Mouse (Mus musculus) CH12.LX (cell line): Measurements from ENCODE around the gene Uchl3. TPM values are rescaled to one million over a fixed set of nuclear protein-coding genes. Genes with fewer than 3 reads are reported as not detected.

Source experiments
- DNase-seq: peaks from one replicate; pipeline ENCODE4 v3.0.0-alpha.2; 2013; ENCODE audit errors: extremely low read depth
- H3K27ac ChIP-seq: 2 replicates; pipeline ENCODE4 v1.5.1; 2012; ENCODE audit warnings: low read depth, mild to moderate bottlenecking, control low read depth, moderate library complexity; ENCODE audit not compliant: insufficient read depth
- H3K27me3 ChIP-seq: replicated peaks from 2 replicates; pipeline ENCODE3; 2012; ENCODE audit warnings: inconsistent platforms
- H3K36me3 ChIP-seq, 2 experiments: replicated peaks in 1 of 2; 2 replicates each; pipeline versions ENCODE3 to v1.6.1; 2012; ENCODE audit warnings: inconsistent platforms in 1 of 2, low read length in 1 of 2, mild to moderate bottlenecking in 1 of 2, mixed read lengths in 1 of 2, moderate library complexity in 1 of 2; ENCODE audit not compliant: control insufficient read depth in 1 of 2, insufficient read depth in 1 of 2
- H3K4me1 ChIP-seq, 2 experiments: 2 replicates each; pipeline ENCODE4 v1.6.1; 2012; ENCODE audit warnings: inconsistent platforms in 1 of 2, moderate library complexity in 1 of 2; ENCODE audit not compliant: insufficient read depth in 2 of 2, control insufficient read depth in 1 of 2
- H3K4me2 ChIP-seq: 2 replicates; pipeline ENCODE4 v1.6.1; 2012; ENCODE audit warnings: low read depth, mild to moderate bottlenecking, control low read depth; ENCODE audit not compliant: poor library complexity, insufficient read depth, severe bottlenecking
- H3K4me3 ChIP-seq, 3 experiments: fragments of 150-350 bp in 1 of 3; sonication (generic) in 1 of 3; replicated peaks in 1 of 3; 2 replicates each; pipeline versions ENCODE3 to v1.5.1; 2011 to 2012; ENCODE audit warnings: low read depth in 2 of 3, low read length in 2 of 3, mild to moderate bottlenecking in 2 of 3, moderate library complexity in 2 of 3, control low read depth in 1 of 3, improper control_type of control experiment in 1 of 3, inconsistent platforms in 1 of 3, mixed read lengths in 1 of 3; ENCODE audit not compliant: poor library complexity in 1 of 3
- H3K79me2 ChIP-seq: replicated peaks from 2 replicates; pipeline ENCODE4 v1.6.1; 2012; ENCODE audit warnings: mild to moderate bottlenecking, moderate library complexity; ENCODE audit not compliant: control insufficient read depth, poor library complexity, insufficient read depth, severe bottlenecking; ENCODE audit errors: extremely low read depth
- H3K9ac ChIP-seq: 2 replicates; pipeline ENCODE4 v1.6.1; 2012; ENCODE audit warnings: low read depth, mild to moderate bottlenecking, control low read depth, moderate library complexity; ENCODE audit not compliant: insufficient read depth
- H3K9me3 ChIP-seq: replicated peaks from 2 replicates; pipeline ENCODE3; 2012; ENCODE audit warnings: low read length, inconsistent platforms, mixed read lengths
- ELF1 ChIP-seq: IDR thresholded peaks from 2 replicates; pipeline ENCODE4 v1.6.1; 2014; ENCODE audit warnings: low read depth, mild to moderate bottlenecking, inconsistent platforms, low read length, improper control_type of control experiment
- EP300 ChIP-seq: IDR thresholded peaks from 2 replicates; pipeline ENCODE4 v1.6.1; 2011; ENCODE audit warnings: low read length, improper control_type of control experiment
- ETS1 ChIP-seq: conservative IDR thresholded peaks from 2 replicates; pipeline ENCODE4 v1.6.1; 2012; ENCODE audit warnings: low read depth, mild to moderate bottlenecking, inconsistent platforms, low read length, improper control_type of control experiment, moderate library complexity
- GABPA ChIP-seq: IDR thresholded peaks from 2 replicates; pipeline ENCODE4 v1.6.1; 2012; ENCODE audit warnings: low read depth, low read length, improper control_type of control experiment, inconsistent platforms; ENCODE audit not compliant: insufficient replicate concordance
- HCFC1 ChIP-seq: IDR thresholded peaks from 2 replicates; pipeline ENCODE4 v1.6.1; 2012; ENCODE audit warnings: low read depth, mild to moderate bottlenecking, inconsistent platforms, low read length, improper control_type of control experiment
- IRF4 ChIP-seq: IDR thresholded peaks from 2 replicates; pipeline ENCODE4 v1.6.1; 2014; ENCODE audit warnings: low read depth, mild to moderate bottlenecking, inconsistent platforms, low read length, improper control_type of control experiment
- JUN ChIP-seq: IDR thresholded peaks from 2 replicates; pipeline ENCODE4 v1.6.1; 2011; ENCODE audit warnings: low read depth, mild to moderate bottlenecking, low read length, improper control_type of control experiment, moderate library complexity; ENCODE audit not compliant: insufficient read depth
- MEF2A ChIP-seq: IDR thresholded peaks from 2 replicates; pipeline ENCODE4 v1.6.1; 2014; ENCODE audit warnings: low read depth, mild to moderate bottlenecking, inconsistent platforms, low read length, improper control_type of control experiment, borderline replicate concordance
- MXI1 ChIP-seq: IDR thresholded peaks from 2 replicates; pipeline ENCODE4 v1.6.1; 2011; ENCODE audit warnings: mild to moderate bottlenecking, low read depth, low read length, improper control_type of control experiment
- MYC ChIP-seq: IDR thresholded peaks from 2 replicates; pipeline ENCODE4 v1.6.1; 2011; ENCODE audit warnings: low read depth, mild to moderate bottlenecking, improper control_type of control experiment, low read length
- NELFE ChIP-seq: IDR thresholded peaks from 2 replicates; pipeline ENCODE4 v1.6.1; 2011; ENCODE audit warnings: low read depth, low read length, improper control_type of control experiment
- NRF1 ChIP-seq: IDR thresholded peaks from 2 replicates; pipeline ENCODE4 v1.6.1; 2014; ENCODE audit warnings: low read depth, mild to moderate bottlenecking, inconsistent platforms, low read length, improper control_type of control experiment, moderate library complexity
- PAX5 ChIP-seq: IDR thresholded peaks from 2 replicates; pipeline ENCODE4 v1.6.1; 2012; ENCODE audit warnings: low read length, inconsistent platforms, mixed read lengths
- POLR2A ChIP-seq: IDR thresholded peaks from 2 replicates; pipeline ENCODE4 v1.6.1; 2011; ENCODE audit warnings: low read depth, mild to moderate bottlenecking, improper control_type of control experiment, low read length
- RAD21 ChIP-seq: IDR thresholded peaks from 2 replicates; pipeline ENCODE4 v1.6.1; 2011; ENCODE audit warnings: low read depth, mild to moderate bottlenecking, low read length, improper control_type of control experiment, moderate library complexity
- TBP ChIP-seq: conservative IDR thresholded peaks from 2 replicates; pipeline ENCODE4 v1.6.1; 2011; ENCODE audit warnings: low read depth, low read length, improper control_type of control experiment
- USF2 ChIP-seq: conservative IDR thresholded peaks from 2 replicates; pipeline ENCODE4 v1.6.1; 2011; ENCODE audit warnings: low read depth, low read length, improper control_type of control experiment
- ZC3H11A ChIP-seq: IDR thresholded peaks from 2 replicates; pipeline ENCODE4 v1.6.1; 2012; ENCODE audit warnings: low read depth, mild to moderate bottlenecking, inconsistent platforms, low read length, improper control_type of control experiment
- ZKSCAN1 ChIP-seq: IDR thresholded peaks from 2 replicates; pipeline ENCODE4 v1.6.1; 2012; ENCODE audit warnings: low read depth, inconsistent platforms, low read length, improper control_type of control experiment, borderline replicate concordance
- ZMIZ1 ChIP-seq: IDR thresholded peaks from 2 replicates; pipeline ENCODE4 v1.6.1; 2012; ENCODE audit warnings: low read depth, mild to moderate bottlenecking, inconsistent platforms, low read length, improper control_type of control experiment
- ZNF384 ChIP-seq: IDR thresholded peaks from 2 replicates; pipeline ENCODE4 v1.6.1; 2012; ENCODE audit warnings: low read depth, low read length, improper control_type of control experiment, inconsistent platforms
- dilution Hi-C: fragments of 300-500 bp; cut with MboI; formaldehyde crosslinking; loops from 2 replicates; pipeline ENCODE4 v1.14.3; 2020; ENCODE audit warnings: low sequenced_read_pairs; ENCODE audit not compliant: extremely low pct_unique_long_range_greater_than_20kb, extremely low pct_ligation_motif_present
- in situ Hi-C: fragments of 300-500 bp; cut with MboI; formaldehyde crosslinking; loops from 3 replicates; pipeline ENCODE4 v1.14.3; 2019; ENCODE audit warnings: low sequenced_read_pairs, low pct_ligation_motif_present, low pct_unique_long_range_greater_than_20kb, mixed read lengths
- polyA plus RNA-seq: library from polyadenylated mRNA; unstranded; fragments of >175 nt; gene quantifications from 2 replicates; pipeline ENCODE4 v1.2.1, GENCODE M21; 2012; ENCODE audit warnings: low read depth; ENCODE audit not compliant: insufficient read length
- total RNA-seq, 2 experiments: library from RNA; depleted of rRNA; stranded (reverse); fragments of 300-350 nt in 1 of 2; fragments of >200 nt in 1 of 2; gene quantifications; 2 replicates each; pipeline ENCODE4 v1.2.3; 2012 to 2014

Gene Uchl3
- total and polyA plus RNA-seq, 3 experiments: 101 to 326 (median 169) TPM

DNA sequence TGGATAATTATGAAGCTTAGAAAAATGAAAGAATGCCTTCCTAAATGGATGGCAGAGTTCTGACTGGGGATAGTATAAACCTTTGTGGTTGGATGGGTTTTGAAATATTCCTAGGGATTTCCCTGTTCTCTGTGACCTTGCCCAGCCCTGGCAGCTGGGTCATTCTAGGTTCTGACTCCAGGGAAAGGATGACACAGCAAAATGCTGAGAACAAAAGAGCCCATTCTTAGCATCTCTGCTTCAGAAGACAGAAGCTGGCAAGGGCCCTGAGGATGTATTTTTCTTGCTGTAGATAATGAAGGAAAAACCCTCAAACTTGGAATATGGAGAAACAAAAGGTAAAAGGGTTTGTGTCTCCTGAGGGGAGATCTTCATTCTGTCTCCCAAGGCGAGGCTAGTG, 40.6 kb upstream of the Uchl3 start:
- DNase-seq: no peak
- no peak overlapping the region for H3K4me3 ChIP-seq
- TF ChIP-seq HCFC1 (no peak), TBP (no peak), ETS1 (no peak), ELF1 (no peak), MEF2A (no peak), MYC (no peak), ZKSCAN1 (no peak), EP300 (no peak), RAD21 (no peak), USF2 (no peak), ZC3H11A (no peak), ZNF384 (no peak), PAX5 (no peak), GABPA (no peak), NELFE (no peak), POLR2A (no peak), JUN (no peak), IRF4 (no peak)
- H3K36me3 ChIP-seq: no peaks in the 10 kb centered on the region
- dilution Hi-C loops (no loop called here), in situ Hi-C loops (no loop called here)
- H3K4me2 ChIP-seq: no peak overlapping the region
- H3K27me3 ChIP-seq: no peaks in the 10 kb centered on the region
- H3K4me1 ChIP-seq: peaks cover 0 to 12% of the 10 kb centered on the region in 2 experiments; a peak in 2 of 4 replicates
- no peak overlapping the region for H3K9ac ChIP-seq
- H3K27ac ChIP-seq: no peak overlapping the region
- H3K9me3 ChIP-seq: no peaks in the 10 kb centered on the region
- H3K79me2 ChIP-seq: no peaks in the 10 kb centered on the region

DNA sequence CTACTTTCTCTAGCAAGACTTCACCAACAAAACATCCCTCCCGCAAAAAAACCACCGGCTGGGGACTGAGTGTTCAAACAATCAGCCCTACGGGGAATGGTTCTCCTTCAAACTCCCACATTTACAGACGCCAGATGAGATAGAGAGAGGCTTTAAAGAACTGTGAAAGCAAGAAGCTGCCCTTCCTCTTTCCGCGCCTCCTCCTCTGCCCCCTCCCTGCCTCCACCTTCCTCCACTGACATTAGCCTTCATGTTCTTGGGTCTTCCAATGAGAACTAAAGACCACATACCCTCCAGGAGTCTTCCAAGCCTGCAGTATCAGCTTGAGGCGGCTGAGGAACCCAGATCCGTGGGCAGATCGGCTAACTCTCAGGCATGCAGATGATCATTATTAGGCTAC, 37.6 kb upstream of the Uchl3 start:
- Histone ChIP-seq H3K27ac (no peak overlapping the region), H3K4me3 (no peak overlapping the region), H3K27me3 (no peaks in the 10 kb centered on the region), H3K4me1 (peaks cover 0 to 12% of the 10 kb centered on the region in 2 experiments; a peak in 2 of 4 replicates), H3K9me3 (no peaks in the 10 kb centered on the region), H3K36me3 (no peaks in the 10 kb centered on the region), H3K4me2 (peak overlapping the region; percentile 17; the same call in 1 of the 2 replicates), H3K79me2 (no peaks in the 10 kb centered on the region), H3K9ac (no peak overlapping the region)
- in situ Hi-C loops (no loop called here), dilution Hi-C loops (no loop called here)
- DNase-seq: no peak
- TF ChIP-seq MXI1 (no peak), ETS1 (no peak), NRF1 (no peak), ZC3H11A (no peak), ZMIZ1 (no peak), MYC (no peak), POLR2A (no peak), TBP (no peak)
